Mouse (Mus musculus): ENCODE results near the gene Trappc4.

DNA sequence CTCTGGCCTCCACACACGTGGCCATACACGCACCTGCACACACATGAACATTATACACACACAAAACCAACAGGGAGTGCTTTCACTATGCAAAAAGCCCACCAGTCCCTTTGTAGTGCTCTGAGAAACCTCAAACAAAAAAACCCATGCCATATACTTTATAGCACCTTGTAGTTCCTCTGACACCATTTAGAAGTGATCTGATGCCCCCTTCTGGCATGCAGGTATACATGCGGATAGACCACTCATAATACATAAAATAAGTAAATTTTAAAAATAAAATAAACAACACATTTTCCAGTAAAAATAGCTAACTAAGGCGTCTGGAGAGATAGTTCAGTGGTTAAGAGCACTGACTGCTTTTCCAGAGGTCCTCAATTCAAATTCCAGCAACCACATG is 50.2 kb downstream of the Trappc4 start:
- no peak for TF ChIP-seq CTCF (IDR thresholded peaks at IDR 0.05; ENCODE audit: borderline replicate concordance, insufficient read depth, low read length)
- no peak for TF ChIP-seq POLR2A (IDR thresholded peaks at IDR 0.05; ENCODE audit: low read depth, low read length)
